Mouse (Mus musculus) testis, adult 2 months (tissue): ENCODE measurements around the gene Tmem95. TPM values are rescaled to one million over a fixed set of nuclear protein-coding genes. Genes with fewer than 3 reads are reported as not detected.
"Not testable (repeated sequence)": the region's sequence is repeated elsewhere in the genome, so short reads cannot be mapped to it uniquely, and the experiment has no call there.

Experiments used
- H3K27ac ChIP-seq: fragments of 200-500 bp; 2 replicates; pipeline ENCODE4 v1.5.1; 2012; ENCODE audit warnings: low read depth, low read length; ENCODE audit not compliant: control insufficient read depth, insufficient read depth
- H3K27me3 ChIP-seq: fragments of 200-500 bp; 2 replicates; pipeline ENCODE4 v1.6.1; 2012; ENCODE audit warnings: mild to moderate bottlenecking, low read length, moderate library complexity; ENCODE audit not compliant: control insufficient read depth, insufficient read depth
- H3K36me3 ChIP-seq: fragments of 200-500 bp; 2 replicates; pipeline ENCODE4 v1.6.1; 2012; ENCODE audit warnings: mild to moderate bottlenecking, low read length; ENCODE audit not compliant: control insufficient read depth, insufficient read depth
- H3K4me1 ChIP-seq: fragments of 200-500 bp; 2 replicates; pipeline ENCODE4 v1.6.1; 2012; ENCODE audit warnings: low read length; ENCODE audit not compliant: control insufficient read depth, insufficient read depth
- H3K4me3 ChIP-seq: fragments of 200-500 bp; 2 replicates; pipeline ENCODE4 v1.5.1; 2012; ENCODE audit warnings: low read depth, mild to moderate bottlenecking, low read length, moderate library complexity, mixed read lengths; ENCODE audit not compliant: control insufficient read depth
- CTCF ChIP-seq: fragments of 200-500 bp; IDR thresholded peaks from 2 replicates; pipeline ENCODE4 v1.5.1; 2012; ENCODE audit warnings: low read depth, mild to moderate bottlenecking, inconsistent platforms, low read length, moderate library complexity; ENCODE audit not compliant: control insufficient read depth, insufficient read depth, insufficient replicate concordance
- POLR2A ChIP-seq: fragments of 200-500 bp; IDR thresholded peaks from 2 replicates; pipeline ENCODE4 v1.6.1; 2012; ENCODE audit warnings: low read depth, mild to moderate bottlenecking, inconsistent platforms, low read length, moderate library complexity; ENCODE audit not compliant: control insufficient read depth
- polyA plus RNA-seq: library from polyadenylated mRNA; depleted of rRNA; stranded (reverse); fragments of >200 nt; gene quantifications from 2 replicates; pipeline ENCODE4 v1.2.3, GENCODE M21; 2012

Gene Tmem95
- polyA plus RNA-seq, 1 experiment: 20.8 TPM

DNA sequence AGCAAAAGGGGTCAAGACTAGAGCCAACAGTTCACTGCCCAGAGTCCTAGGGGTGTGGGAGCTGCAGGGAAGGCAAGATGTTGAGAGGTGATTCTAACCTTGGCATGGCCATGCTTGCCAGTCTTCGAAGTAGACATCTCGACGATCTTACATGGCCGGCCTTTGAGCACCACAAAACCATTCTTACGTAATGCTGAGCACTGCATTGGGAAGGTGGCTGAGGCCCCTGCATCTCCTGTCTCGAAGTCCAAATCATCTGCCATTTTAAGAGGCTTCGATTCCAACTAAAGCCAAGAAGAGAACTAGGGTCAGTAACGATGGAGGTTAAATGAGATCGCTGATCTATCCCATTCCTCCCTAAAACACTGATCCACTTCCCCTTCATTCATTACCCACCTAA, 41.2 kb upstream of the Tmem95 start:
- Histone ChIP-seq H3K4me1 (peaks cover 16% of the 10 kb centered on the region), H3K27me3 (no peaks in the 10 kb centered on the region), H3K27ac (peak overlapping the region; percentile 98), H3K4me3 (peak overlapping the region; percentile 98), H3K36me3 (peaks cover 7% of the 10 kb centered on the region)
- TF ChIP-seq POLR2A: no peak
- TF ChIP-seq CTCF: no peak

DNA sequence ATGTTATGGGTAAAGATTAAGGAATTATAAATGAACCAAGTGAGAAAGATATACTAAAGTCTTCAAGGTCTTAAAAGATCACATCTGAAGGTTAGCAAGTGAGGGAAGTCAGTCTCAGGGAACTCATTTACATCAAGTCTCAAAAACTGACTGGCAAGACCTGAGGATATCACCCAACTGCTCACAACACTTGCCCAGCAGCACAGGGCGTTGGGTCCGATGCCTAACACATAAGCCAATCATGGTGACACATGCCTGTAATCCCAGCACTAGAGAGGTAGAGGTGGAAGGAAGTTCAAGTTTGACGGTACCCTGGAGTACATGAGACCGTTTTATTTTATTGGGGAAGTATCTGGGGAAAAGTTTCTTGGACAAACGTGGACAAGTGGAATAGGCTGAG, 40.3 kb upstream of the Tmem95 start:
- H3K36me3 ChIP-seq: peaks cover 7% of the 10 kb centered on the region
- TF ChIP-seq POLR2A: no peak
- TF ChIP-seq CTCF: no peak
- peaks cover 18% of the 10 kb centered on the region for H3K4me1 ChIP-seq
- no peaks in the 10 kb centered on the region for H3K27me3 ChIP-seq
- no peak overlapping the region for H3K4me3 ChIP-seq
- no peak overlapping the region for H3K27ac ChIP-seq

DNA sequence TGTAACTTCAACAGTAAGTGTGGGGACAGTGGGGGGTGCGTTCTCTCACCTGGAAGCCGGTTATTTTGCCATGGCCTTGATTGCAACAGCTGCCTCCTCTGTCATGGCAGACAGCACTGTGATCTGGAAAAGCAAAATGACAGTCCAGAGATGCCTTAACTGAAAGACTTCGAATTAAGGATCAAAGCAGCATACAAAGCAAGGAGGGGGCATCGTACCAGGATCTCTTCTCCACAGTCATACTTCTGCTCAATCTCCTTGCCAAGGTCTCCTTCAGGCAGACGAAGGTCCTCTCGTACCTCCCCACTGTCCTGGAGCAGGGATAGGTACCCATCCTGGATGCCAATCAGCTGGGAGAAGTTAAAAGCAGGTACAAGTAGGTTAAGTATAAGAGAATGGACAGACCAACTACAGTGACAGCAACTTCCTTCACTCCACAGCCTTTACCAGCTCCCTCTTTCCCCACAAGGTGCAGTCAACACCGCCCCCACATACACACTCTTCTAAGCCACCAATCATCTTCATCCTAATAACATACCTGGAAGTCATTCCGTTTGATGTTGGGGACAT, 39.6 kb upstream of the Tmem95 start:
- no peaks in the 10 kb centered on the region for H3K27me3 ChIP-seq
- no peak overlapping the region for H3K4me3 ChIP-seq
- no peak overlapping the region for H3K27ac ChIP-seq
- TF ChIP-seq POLR2A (no peak), CTCF (no peak)
- peaks cover 7% of the 10 kb centered on the region for H3K36me3 ChIP-seq
- peaks cover 20% of the 10 kb centered on the region for H3K4me1 ChIP-seq

DNA sequence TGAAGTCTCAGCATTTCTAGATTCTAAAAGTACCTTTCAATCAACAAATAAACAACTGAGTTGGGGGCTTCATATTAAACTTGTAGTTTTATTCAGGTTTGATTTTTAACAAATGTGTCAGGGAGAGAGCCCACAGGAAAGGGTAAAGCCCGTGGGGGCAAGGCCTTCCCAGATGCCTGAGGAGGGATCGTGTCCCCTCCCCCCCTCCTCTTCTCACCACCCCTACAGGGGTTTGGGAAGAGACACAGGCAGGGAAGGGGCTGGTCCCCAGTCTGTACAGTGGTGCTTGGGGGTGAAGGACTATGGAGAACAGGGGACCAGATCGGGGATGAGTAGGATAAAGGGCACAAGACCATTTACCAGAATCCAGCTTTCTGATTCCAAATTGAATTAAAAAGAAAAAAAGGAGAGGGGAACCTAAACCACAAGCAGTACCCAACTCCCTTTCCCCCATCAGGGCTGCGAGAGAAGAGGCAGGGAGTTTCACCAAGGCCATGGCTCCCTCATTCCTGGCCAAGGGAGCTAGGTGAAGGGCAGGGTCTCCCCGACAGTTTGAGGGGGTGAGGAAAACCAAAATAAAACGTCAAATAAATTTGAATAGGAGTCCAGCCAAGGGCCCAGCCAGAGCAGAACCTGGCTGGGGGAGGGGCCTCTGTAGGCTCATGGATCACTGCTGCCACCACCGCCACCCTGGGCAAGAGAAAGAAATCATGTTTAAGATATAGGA, 39.0 kb upstream of the Tmem95 start:
- H3K36me3 ChIP-seq, H3K27me3 ChIP-seq, H3K27ac ChIP-seq, H3K4me3 ChIP-seq: not testable (repeated sequence)
- H3K4me1 ChIP-seq: peaks cover 20% of the 10 kb centered on the region

DNA sequence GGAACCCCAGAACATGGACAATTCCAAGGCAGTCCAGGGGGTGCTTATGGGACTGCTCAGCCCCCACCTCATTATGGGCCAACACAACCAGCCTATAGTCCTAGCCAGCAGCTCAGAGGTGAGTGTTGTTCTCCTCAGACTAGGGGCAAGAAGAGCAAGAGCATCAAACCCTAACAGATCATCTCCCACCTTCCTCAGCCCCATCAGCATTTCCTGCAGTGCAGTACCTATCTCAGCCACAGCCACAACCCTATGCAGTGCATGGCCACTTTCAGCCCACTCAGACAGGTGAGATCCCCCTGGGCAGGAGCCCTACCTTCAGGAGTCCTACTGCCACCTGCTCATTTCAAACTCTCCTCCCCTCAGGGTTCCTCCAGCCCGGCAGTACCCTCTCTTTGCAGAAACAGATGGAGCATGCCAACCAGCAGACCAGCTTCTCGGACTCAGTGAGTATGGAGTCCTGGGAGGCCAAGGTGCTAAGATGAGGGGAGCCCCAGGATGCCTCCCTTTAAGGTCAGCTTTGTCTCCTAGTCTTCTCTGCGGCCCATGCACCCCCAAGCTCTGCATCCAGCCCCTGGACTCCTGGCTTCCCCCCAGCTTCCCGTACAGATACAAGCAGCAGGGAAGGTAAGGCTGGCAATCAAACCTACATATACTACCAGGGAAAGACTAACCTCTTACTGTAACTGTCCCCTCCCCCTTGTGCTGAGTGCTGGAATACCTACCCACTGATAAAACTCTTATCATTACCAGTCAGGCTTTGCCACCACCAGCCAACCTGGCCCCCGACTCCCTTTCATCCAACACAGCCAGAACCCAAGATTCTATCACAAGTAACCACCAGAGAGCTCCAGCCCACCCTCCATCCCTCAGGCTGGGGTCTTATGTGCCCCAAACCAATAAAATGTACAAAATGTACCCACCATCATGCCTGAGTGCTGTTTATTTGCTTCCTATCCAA, 38.1 kb upstream of the Tmem95 start:
- peaks cover 7% of the 10 kb centered on the region for H3K36me3 ChIP-seq
- H3K4me1 ChIP-seq: peaks cover 20% of the 10 kb centered on the region
- H3K27ac ChIP-seq: no peak overlapping the region
- no peak overlapping the region for H3K4me3 ChIP-seq
- H3K27me3 ChIP-seq: no peaks in the 10 kb centered on the region
- TF ChIP-seq CTCF (no peak), POLR2A (peak; percentile 17; the same call in 1 of the 2 replicates)

DNA sequence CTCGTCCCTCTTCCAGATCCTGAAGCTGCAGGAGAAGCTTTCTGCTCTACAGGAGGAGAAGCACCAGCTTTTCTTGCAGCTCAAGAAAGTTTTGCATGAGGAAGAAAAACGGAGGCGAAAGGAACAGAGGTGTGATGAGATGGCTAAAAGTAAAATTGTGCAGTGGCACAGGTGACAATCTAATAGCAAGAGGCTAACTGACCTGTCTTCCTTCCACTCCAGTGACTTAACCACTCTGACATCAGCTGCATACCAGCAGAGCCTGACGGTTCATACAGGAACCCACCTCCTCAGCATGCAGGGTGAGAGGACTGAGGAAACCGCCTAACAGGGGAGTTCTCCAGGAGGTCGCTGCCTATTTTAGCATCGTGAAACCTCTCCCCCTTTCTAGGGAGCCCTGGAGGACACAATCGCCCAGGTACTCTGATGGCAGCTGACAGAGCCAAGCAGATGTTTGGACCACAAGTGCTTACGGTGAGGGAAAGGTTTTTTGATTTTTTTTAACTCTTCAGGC, 37.2 kb upstream of the Tmem95 start:
- H3K4me1 ChIP-seq: peaks cover 18% of the 10 kb centered on the region
- no peak overlapping the region for H3K27ac ChIP-seq
- peaks cover 10% of the 10 kb centered on the region for H3K36me3 ChIP-seq
- TF ChIP-seq POLR2A: no peak
- TF ChIP-seq CTCF: no peak
- H3K4me3 ChIP-seq: peak overlapping the region; percentile 86
- no peaks in the 10 kb centered on the region for H3K27me3 ChIP-seq

DNA sequence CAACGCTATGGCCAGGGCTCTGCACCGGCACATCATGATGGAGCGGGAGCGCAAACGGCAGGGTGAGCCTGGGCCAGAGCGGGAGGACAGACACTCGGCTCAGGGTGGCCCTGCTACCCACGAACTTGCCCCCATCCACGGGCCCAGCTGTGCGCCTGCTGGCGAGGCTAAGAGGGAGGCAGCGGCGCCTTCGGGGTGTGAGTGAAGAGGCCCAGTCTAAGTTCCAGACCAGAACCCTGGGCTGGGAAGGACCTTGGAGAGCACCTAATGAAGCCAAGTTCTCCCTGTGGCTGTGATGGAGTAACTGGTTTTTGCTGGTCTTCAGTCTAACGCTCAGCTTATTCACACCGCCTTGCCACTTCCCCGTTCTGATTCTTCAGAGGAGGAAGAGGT, 36.5 kb upstream of the Tmem95 start:
- TF ChIP-seq CTCF: no peak
- Histone ChIP-seq H3K27ac (peak overlapping the region; percentile 33), H3K27me3 (no peaks in the 10 kb centered on the region), H3K4me1 (peaks cover 15% of the 10 kb centered on the region), H3K36me3 (peaks cover 7% of the 10 kb centered on the region), H3K4me3 (peak overlapping the region; percentile 86)
